Mouse (Mus musculus): ENCODE results near the gene Polr1d. TPM values are rescaled to one million over a fixed set of nuclear protein-coding genes. Genes with fewer than 3 reads are reported as not detected.

The Polr1d gene
- total and polyA plus RNA-seq, 2 experiments from 2014 or later: 92.1 to 114 TPM

GRCm38 (mm10) chr5:147049544-147050209 lies 27.2 kb upstream of the Polr1d start:
- Histone ChIP-seq H3K4me1 (ENCODE audit: insufficient read depth) (peaks cover 5% of the 10 kb centered on the region), H3K9ac (no peak overlapping the region), H3K4me3 (ENCODE audit: low read depth, low read length) (no peak overlapping the region), H3K27ac (ENCODE audit: low read depth, low read length) (no peak overlapping the region), H3K9me3 (ENCODE audit: low read length) (no peaks in the 10 kb centered on the region), H3K27me3 (ENCODE audit: insufficient read depth, low read length) (no peaks in the 10 kb centered on the region), H3K4me2 (ENCODE audit: low read depth) (no peak overlapping the region), H3K36me3 (ENCODE audit: insufficient read depth) (no peaks in the 10 kb centered on the region)
- TF ChIP-seq CTCF (IDR thresholded peaks at IDR 0.05; ENCODE audit: low read depth): no peak
- ATAC-seq: no peak
- no peak for DNase-seq
- 88% methylated on average over 19 of the region's 19 CpGs for WGBS

- Histone ChIP-seq H3K9me3 (ENCODE audit: low read length) (no peaks in the 10 kb centered on the region), H3K4me1 (ENCODE audit: insufficient read depth) (0 out of 2 replicates have a peak, but pooled peaks cover 4% of the 10 kb centered on the region), H3K36me3 (ENCODE audit: insufficient read depth) (no peaks in the 10 kb centered on the region), H3K9ac (no peak overlapping the region), H3K27me3 (ENCODE audit: insufficient read depth, low read length) (no peaks in the 10 kb centered on the region), H3K27ac (ENCODE audit: low read depth, low read length) (no peak overlapping the region), H3K4me3 (ENCODE audit: low read depth, low read length) (no peak overlapping the region), H3K4me2 (ENCODE audit: low read depth) (no peak overlapping the region)
- 74% methylated on average over 13 of the region's 13 CpGs for WGBS
- ATAC-seq (no peak), DNase-seq (no peak)
- no peak for TF ChIP-seq CTCF (IDR thresholded peaks at IDR 0.05; ENCODE audit: low read depth)
Observed at GRCm38 (mm10) chr5:147050816-147051499, 25.9 kb upstream of the Polr1d start.

- Histone ChIP-seq H3K36me3 (ENCODE audit: insufficient read depth) (no peaks in the 10 kb centered on the region), H3K4me2 (ENCODE audit: low read depth) (no peak overlapping the region)
Observed at GRCm38 (mm10) chr5:147051500-147052308, 25.1 kb upstream of the Polr1d start.

GRCm38 (mm10) chr5:147052309-147052558 lies 24.6 kb upstream of the Polr1d start:
- Histone ChIP-seq H3K4me3 (ENCODE audit: low read depth, low read length) (no peak overlapping the region), H3K27ac (ENCODE audit: low read depth, low read length) (no peak overlapping the region), H3K9me3 (ENCODE audit: low read length) (no peaks in the 10 kb centered on the region), H3K27me3 (ENCODE audit: insufficient read depth, low read length) (no peaks in the 10 kb centered on the region), H3K4me2 (ENCODE audit: low read depth) (no peak overlapping the region), H3K4me1 (ENCODE audit: insufficient read depth) (0 out of 2 replicates have a peak, but pooled peaks cover 4% of the 10 kb centered on the region), H3K9ac (no peak overlapping the region), H3K36me3 (ENCODE audit: insufficient read depth) (no peaks in the 10 kb centered on the region)
- no peak for TF ChIP-seq CTCF (IDR thresholded peaks at IDR 0.05; ENCODE audit: low read depth)
- WGBS: 65% methylated on average over 4 of the region's 4 CpGs
- ATAC-seq (no peak), DNase-seq (no peak)

More at GRCm38 (mm10) chr5:147051500-147052308, 25.1 kb upstream of the Polr1d start:
- 53% methylated on average over 29 of the region's 29 CpGs for WGBS
- Histone ChIP-seq H3K9me3 (ENCODE audit: low read length) (no peaks in the 10 kb centered on the region), H3K27ac (ENCODE audit: low read depth, low read length) (no peak overlapping the region), H3K9ac (no peak overlapping the region), H3K4me3 (ENCODE audit: low read depth, low read length) (no peak overlapping the region), H3K4me1 (ENCODE audit: insufficient read depth) (0 out of 2 replicates have a peak, but pooled peaks cover 4% of the 10 kb centered on the region), H3K27me3 (ENCODE audit: insufficient read depth, low read length) (no peaks in the 10 kb centered on the region)
- DNase-seq (no peak), ATAC-seq (no peak)
- no peak for TF ChIP-seq CTCF (IDR thresholded peaks at IDR 0.05; ENCODE audit: low read depth)

GRCm38 (mm10) chr5:147053071-147053470 lies 23.8 kb upstream of the Polr1d start:
- 81% methylated on average over 6 of the region's 6 CpGs for WGBS
- TF ChIP-seq CTCF (IDR thresholded peaks at IDR 0.05; ENCODE audit: low read depth): no peak
- Histone ChIP-seq H3K36me3 (ENCODE audit: insufficient read depth) (no peaks in the 10 kb centered on the region), H3K4me3 (ENCODE audit: low read depth, low read length) (no peak overlapping the region), H3K9me3 (ENCODE audit: low read length) (no peaks in the 10 kb centered on the region), H3K9ac (no peak overlapping the region), H3K4me1 (ENCODE audit: insufficient read depth) (0 out of 2 replicates have a peak, but pooled peaks cover 4% of the 10 kb centered on the region), H3K4me2 (ENCODE audit: low read depth) (no peak overlapping the region), H3K27me3 (ENCODE audit: insufficient read depth, low read length) (no peaks in the 10 kb centered on the region), H3K27ac (ENCODE audit: low read depth, low read length) (no peak overlapping the region)
- no peak for DNase-seq
- no peak for ATAC-seq

- ATAC-seq (no peak), DNase-seq (no peak)
- Histone ChIP-seq H3K4me1 (ENCODE audit: insufficient read depth) (0 out of 2 replicates have a peak, but pooled peaks cover 4% of the 10 kb centered on the region), H3K9ac (no peak overlapping the region), H3K36me3 (ENCODE audit: insufficient read depth) (no peaks in the 10 kb centered on the region), H3K27ac (ENCODE audit: low read depth, low read length) (no peak overlapping the region), H3K4me3 (ENCODE audit: low read depth, low read length) (no peak overlapping the region), H3K27me3 (ENCODE audit: insufficient read depth, low read length) (no peaks in the 10 kb centered on the region), H3K9me3 (ENCODE audit: low read length) (no peaks in the 10 kb centered on the region), H3K4me2 (ENCODE audit: low read depth) (no peak overlapping the region)
- TF ChIP-seq CTCF (IDR thresholded peaks at IDR 0.05; ENCODE audit: low read depth): no peak
- 87% methylated on average over 3 of the region's 3 CpGs for WGBS
Observed at GRCm38 (mm10) chr5:147053481-147053880, 23.4 kb upstream of the Polr1d start.

Data from forebrain, postnatal 0 days (tissue).